Mouse (Mus musculus) olfactory bulb, adult 2 months (tissue): ENCODE data around the gene Prss33. TPM values are rescaled to one million over a fixed set of nuclear protein-coding genes. Genes with fewer than 3 reads are reported as not detected.
"Not testable (repeated sequence)": the region's sequence is repeated elsewhere in the genome, so short reads cannot be mapped to it uniquely, and the experiment has no call there.

Experiments used
- H3K27ac ChIP-seq: fragments of 200-500 bp; 2 replicates; pipeline ENCODE4 v1.5.1; 2012; ENCODE audit warnings: low read depth, low read length; ENCODE audit not compliant: insufficient read depth
- H3K4me1 ChIP-seq: fragments of 200-500 bp; 2 replicates; pipeline ENCODE4 v1.6.1; 2012; ENCODE audit warnings: low read length; ENCODE audit not compliant: control insufficient read depth, insufficient read depth
- H3K4me3 ChIP-seq: fragments of 200-500 bp; 2 replicates; pipeline ENCODE4 v1.5.1; 2012; ENCODE audit warnings: mild to moderate bottlenecking, low read depth, low read length, moderate library complexity; ENCODE audit not compliant: insufficient read depth
- CTCF ChIP-seq: fragments of 200-500 bp; IDR thresholded peaks from 2 replicates; pipeline ENCODE4 v1.5.1; 2012; ENCODE audit warnings: low read depth, mild to moderate bottlenecking, low read length, moderate library complexity; ENCODE audit not compliant: insufficient read depth
- POLR2A ChIP-seq: fragments of 200-500 bp; IDR thresholded peaks from 2 replicates; pipeline ENCODE4 v1.6.1; 2012; ENCODE audit warnings: mild to moderate bottlenecking, low read depth, low read length, moderate library complexity; ENCODE audit not compliant: insufficient read depth
- WGBS: fragments of 180-500 bp; shearing (Covaris S2); methylation state at CpG from one replicate; pipeline ENCODE4 v1.1.7; 2018; 5-methylcytosine and 5-hydroxymethylcytosine counted together
- polyA plus RNA-seq: library from polyadenylated mRNA; stranded (reverse); fragments of >200 nt; gene quantifications from 2 replicates; pipeline ENCODE4 v1.2.4, GENCODE M21; 2012; ENCODE audit warnings: low replicate concordance; ENCODE audit not compliant: missing spikeins, insufficient read depth, insufficient read length

Prss33 gene
- not detected in 2 replicates for polyA plus RNA-seq

DNA sequence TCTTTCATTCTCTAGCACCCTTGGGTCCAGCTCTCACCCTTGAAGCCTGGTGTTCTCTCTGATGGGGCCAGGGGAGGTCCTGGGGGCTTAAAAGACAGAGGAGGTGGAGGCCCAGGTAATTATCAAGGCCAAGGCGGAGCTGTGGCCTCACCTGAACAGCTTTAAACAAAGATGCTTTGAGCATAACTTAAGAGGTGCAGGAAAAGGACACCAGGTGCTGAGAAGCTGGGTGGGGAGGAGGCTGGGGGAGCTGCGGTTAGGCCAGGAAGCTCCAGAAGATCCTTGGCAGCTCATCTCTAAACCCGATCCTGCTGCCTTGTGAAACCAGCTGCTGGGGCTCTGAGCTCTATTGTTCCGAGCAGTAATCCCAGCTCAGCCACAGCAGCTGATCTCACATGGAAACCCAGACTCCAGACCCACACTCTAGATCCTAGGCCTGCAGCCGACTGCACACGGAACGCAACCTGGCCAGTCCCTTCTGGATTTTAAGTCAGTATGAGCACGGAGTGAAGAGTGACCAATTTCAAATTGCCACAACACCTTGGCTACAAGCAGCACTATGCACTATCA lies at the start of gene Prss33:
Gene Prss33, minus strand, starts transcription at position 51 of the 570 bp plus-strand sequence.
- WGBS: 75% methylated on average over 8 of the region's 8 CpGs
- H3K4me3 ChIP-seq: no peak within 1 kb of the TSS
- no peak within 1 kb of the TSS for H3K27ac ChIP-seq
- no peaks in the 10 kb centered on the region for H3K4me1 ChIP-seq
- TF ChIP-seq POLR2A (no peak), CTCF (no peak)

- H3K4me3 ChIP-seq, H3K4me1 ChIP-seq, H3K27ac ChIP-seq: not testable (repeated sequence)
- whole genome bisulfite sequencing: 72% methylated on average over 4 of the region's 4 CpGs
Measured at GRCm38 (mm10) chr17:23880576-23880975, 44.7 kb upstream of the Prss33 start, which contains the start of the genes Dcpp1 and Dcpp2. TSS of gene Dcpp1 (plus strand) at chr17:23880876. TSS of gene Dcpp2 (plus strand) at chr17:23880880.

GRCm38 (mm10) chr17:23877166-23877565 lies 41.3 kb upstream of the Prss33 start:
- TF ChIP-seq CTCF: no peak
- peaks cover 4% of the 10 kb centered on the region for H3K4me1 ChIP-seq
- WGBS: 61% methylated on average over 2 of the region's 2 CpGs
- no peak overlapping the region for H3K27ac ChIP-seq
- no peak overlapping the region for H3K4me3 ChIP-seq

- H3K27ac ChIP-seq: no peak overlapping the region
- 22% methylated on average over 3 of the region's 3 CpGs for WGBS
- H3K4me1 ChIP-seq: peaks cover 4% of the 10 kb centered on the region
- H3K4me3 ChIP-seq: no peak overlapping the region
- TF ChIP-seq POLR2A (no peak), CTCF (no peak)
Measured at GRCm38 (mm10) chr17:23876741-23877140, 40.9 kb upstream of the Prss33 start.

DNA sequence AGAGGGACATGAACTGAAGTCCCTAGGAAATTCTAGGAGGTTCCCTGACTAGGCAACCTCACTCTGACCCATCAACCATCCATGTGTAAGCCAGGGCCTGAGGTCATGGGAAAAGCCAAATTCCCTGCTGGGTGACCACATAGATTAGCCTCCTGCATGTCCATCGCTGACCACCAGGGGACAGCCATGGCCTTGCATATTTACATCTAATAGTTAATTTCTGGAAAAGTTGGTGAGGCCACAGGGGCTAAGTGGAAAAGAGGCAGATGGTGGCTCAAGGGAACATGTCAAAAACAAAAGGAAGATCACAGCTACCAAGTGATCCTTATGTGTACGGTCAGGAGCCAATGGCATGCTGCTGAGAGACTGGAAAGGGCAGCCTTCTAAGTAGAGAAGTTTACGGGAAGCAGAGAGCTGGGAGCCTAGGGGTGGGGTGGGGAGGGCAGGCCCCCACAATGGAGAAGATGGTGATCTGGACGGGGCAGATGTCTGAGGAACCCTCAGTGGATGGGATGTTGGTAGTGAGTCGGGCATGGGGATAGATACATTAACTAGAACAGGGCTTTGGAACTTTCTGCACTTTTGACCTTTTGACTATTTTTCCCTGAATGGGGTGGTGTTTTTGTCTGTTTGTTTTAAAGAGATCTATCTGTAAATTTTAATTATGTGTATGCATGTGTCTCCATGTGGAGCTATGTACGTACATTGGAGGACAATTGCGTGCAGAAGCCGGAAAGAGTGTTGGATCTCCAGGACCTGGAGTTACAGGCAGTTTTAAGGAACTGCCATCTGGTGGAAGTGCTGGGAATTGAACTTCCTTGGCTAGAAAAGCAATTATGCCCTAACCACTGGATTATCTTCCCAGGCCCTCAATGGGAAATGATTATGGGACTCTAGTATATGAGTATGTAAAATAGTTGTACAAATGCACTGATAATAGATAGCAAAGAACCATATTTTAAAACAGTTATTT lies 38.3 kb upstream of the Prss33 start:
- WGBS: 38% methylated on average over 8 of the region's 8 CpGs
- H3K27ac ChIP-seq: no peak overlapping the region
- no peak for TF ChIP-seq POLR2A
- TF ChIP-seq CTCF: no peak
- H3K4me1 ChIP-seq: peaks cover 4% of the 10 kb centered on the region
- no peak overlapping the region for H3K4me3 ChIP-seq

DNA sequence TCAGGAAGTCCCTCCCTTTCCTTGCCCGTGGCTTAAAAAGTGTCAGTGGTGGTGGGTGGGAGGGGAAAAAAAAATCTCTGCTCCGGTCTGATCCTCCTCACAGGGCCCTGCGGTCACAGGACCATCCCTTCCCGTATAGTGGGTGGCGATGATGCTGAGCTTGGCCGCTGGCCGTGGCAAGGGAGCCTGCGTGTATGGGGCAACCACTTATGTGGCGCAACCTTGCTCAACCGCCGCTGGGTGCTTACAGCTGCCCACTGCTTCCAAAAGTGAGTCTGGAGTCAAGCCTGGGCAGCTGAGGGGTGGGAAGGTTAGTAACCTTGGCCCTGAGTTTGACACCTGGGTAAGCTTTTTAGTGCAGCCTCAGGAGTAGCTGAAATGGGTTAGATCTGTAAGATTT lies 32.7 kb upstream of the Prss33 start:
- WGBS: 90% methylated on average over 11 of the region's 11 CpGs
- Histone ChIP-seq H3K27ac (no peak overlapping the region), H3K4me3 (no peak overlapping the region), H3K4me1 (no peaks in the 10 kb centered on the region)
- TF ChIP-seq POLR2A (no peak), CTCF (no peak)

GRCm38 (mm10) chr17:23867756-23868155 lies 31.9 kb upstream of the Prss33 start, which contains the start of gene Prss21:
TSS of gene Prss21 (plus strand) at chr17:23868056.
- Histone ChIP-seq H3K27ac (no peak within 1 kb of the TSS), H3K4me3 (no peak within 1 kb of the TSS), H3K4me1 (no peaks in the 10 kb centered on the region)
- no peak for TF ChIP-seq POLR2A
- TF ChIP-seq CTCF: no peak
- WGBS: 92% methylated on average over 15 of the region's 15 CpGs

DNA sequence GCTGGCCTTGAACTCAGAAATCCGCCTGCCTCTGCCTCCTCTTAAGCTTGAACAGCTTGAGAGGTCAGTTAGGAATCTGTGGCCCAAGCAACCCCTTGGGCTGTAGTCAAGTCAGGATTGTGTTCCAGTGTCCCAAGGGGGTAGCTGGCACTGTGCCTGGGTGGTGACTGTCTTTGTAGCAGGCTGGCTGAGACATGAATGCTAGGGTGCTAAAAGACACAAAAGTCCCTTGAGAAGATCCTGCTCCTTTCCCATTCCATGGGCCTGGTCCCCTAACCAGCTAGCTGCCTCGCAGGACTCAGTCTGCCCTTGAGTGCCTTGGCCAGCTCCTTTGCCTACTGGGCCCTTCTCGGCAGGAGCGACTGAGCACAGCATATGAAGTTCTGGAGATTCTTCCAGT lies 27.1 kb upstream of the Prss33 start:
- 78% methylated on average over 4 of the region's 4 CpGs for WGBS

DNA sequence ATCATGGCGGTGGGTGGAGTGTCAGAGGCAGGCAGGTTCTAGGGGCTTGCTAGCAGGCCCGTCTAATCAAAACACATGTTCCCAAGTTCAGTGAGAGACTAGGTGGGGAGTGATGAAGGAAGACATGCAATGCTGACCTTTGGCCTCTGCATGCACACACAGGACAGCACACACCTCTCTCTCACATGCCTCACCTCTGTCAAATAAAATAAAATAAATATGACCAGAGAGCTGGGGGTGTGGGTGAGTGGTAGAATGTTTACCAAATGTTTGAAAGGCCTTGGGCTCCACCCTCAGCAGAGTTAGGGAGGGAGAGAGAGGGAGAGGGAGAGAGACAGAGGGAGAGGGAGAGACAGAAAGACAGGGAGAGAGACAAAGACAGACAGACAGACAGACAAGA lies 22.1 kb upstream of the Prss33 start:
- no peaks in the 10 kb centered on the region for H3K4me1 ChIP-seq
- no peak overlapping the region for H3K4me3 ChIP-seq
- H3K27ac ChIP-seq: no peak overlapping the region
- 86% methylated on average over 2 of the region's 2 CpGs for WGBS
- no peak for TF ChIP-seq CTCF
- no peak for TF ChIP-seq POLR2A

More for the DNA sequence above, 27.1 kb upstream of the Prss33 start:
- Histone ChIP-seq H3K4me1 (no peaks in the 10 kb centered on the region), H3K27ac (no peak overlapping the region), H3K4me3 (no peak overlapping the region)
- TF ChIP-seq CTCF: no peak
- TF ChIP-seq POLR2A: no peak
